Mouse (Mus musculus) splenic B cell, adult 2 months (primary cell): ENCODE measurements around the gene Kirrel3.

Experiments
- DNase-seq: peaks from one replicate; pipeline ENCODE4 v3.0.0-alpha.2; 2011; ENCODE audit warnings: low read depth, low spot score
- H3K27me3 ChIP-seq: 2 replicates; pipeline ENCODE4 v1.6.1; 2012; ENCODE audit warnings: mild to moderate bottlenecking, low read length, moderate library complexity, mixed read lengths; ENCODE audit not compliant: control insufficient read depth, poor library complexity, insufficient read depth, severe bottlenecking
- H3K36me3 ChIP-seq: 2 replicates; pipeline ENCODE4 v1.6.1; 2012; ENCODE audit warnings: mild to moderate bottlenecking, low read length, moderate library complexity, mixed read lengths; ENCODE audit not compliant: control insufficient read depth, poor library complexity, insufficient read depth, severe bottlenecking

The Kirrel3 gene

GRCm38 (mm10) chr9:35059881-35060280 is 574.2 kb downstream of the Kirrel3 start:
- DNase-seq = peak; percentile 15
- no peaks in the 10 kb centered on the region for H3K36me3 ChIP-seq
- H3K27me3 ChIP-seq = no peaks in the 10 kb centered on the region

GRCm38 (mm10) chr9:35061446-35061845 is 575.8 kb downstream of the Kirrel3 start:
- Histone ChIP-seq H3K27me3 (no peaks in the 10 kb centered on the region), H3K36me3 (no peaks in the 10 kb centered on the region)
- DNase-seq = no peak
